Mouse (Mus musculus) liver, postnatal 0 days (tissue): ENCODE data around the gene Fam166b.

Experiments
- CTCF ChIP-seq: sonication (generic); IDR thresholded peaks from 2 replicates; pipeline ENCODE4 v1.5.1; 2016; ENCODE audit warnings: antibody characterized with exemption, low read depth
- EP300 ChIP-seq: IDR thresholded peaks from 2 replicates; pipeline ENCODE4 v1.6.1; 2016; ENCODE audit warnings: antibody characterized with exemption, low read depth, mild to moderate bottlenecking

- TF ChIP-seq CTCF (no peak), EP300 (no peak)
These were observed 3.1 kb downstream of the Fam166b start for GRCm38 (mm10) chr4:43425648-43426380.
